ENCODE assay signal across 14 mouse cellular contexts in the genomic region with DNA sequence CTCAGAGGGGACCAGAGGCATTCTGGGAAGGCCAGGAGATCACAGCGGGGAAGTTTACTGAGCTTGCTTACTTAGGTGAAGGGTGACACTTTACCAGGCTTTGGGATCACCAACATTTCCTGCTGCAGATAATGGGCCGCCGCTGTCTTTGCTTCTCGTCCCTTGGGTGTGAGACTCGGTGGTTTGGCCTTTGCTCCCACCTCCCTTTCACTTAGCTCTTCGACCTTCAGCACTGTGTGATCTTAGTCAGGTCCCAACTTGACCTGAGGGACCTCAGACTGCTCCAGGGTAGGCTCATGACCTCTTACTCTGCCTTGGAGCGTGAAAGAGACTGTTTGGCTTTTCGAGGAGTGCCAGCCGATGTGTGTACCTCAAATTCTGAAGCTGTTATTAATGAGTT.
"Had no signal": no experiment of that assay in that cellular context is flagged by ENCODE, and none has a peak within 500 bp of the region (broad histone marks: within the 10 kb centered on the region; RNA-seq: fewer than 3 reads in every experiment).

No protein-coding gene starts in this region.

- H3K4me2 ChIP-seq: limb, embryonic 15.5 days; liver, embryonic 12.5 days; lung, embryonic 15.5 days; midbrain, embryonic 11.5 days; midbrain, embryonic 15.5 days had no signal

- H3K27ac ChIP-seq: limb, embryonic 15.5 days; liver, embryonic 12.5 days; lung, embryonic 15.5 days; macrophage; midbrain, embryonic 15.5 days; stomach, postnatal 0 days had no signal

- H3K4me3 ChIP-seq: limb, embryonic 15.5 days; liver, embryonic 12.5 days; lung, embryonic 15.5 days; megakaryocyte, embryonic 14.5 days; midbrain, embryonic 15.5 days had no signal

- H3K9ac ChIP-seq: limb, embryonic 15.5 days; liver, embryonic 12.5 days; lung, embryonic 15.5 days; midbrain, embryonic 15.5 days had no signal

- H3K36me3 ChIP-seq: limb, embryonic 15.5 days; liver, embryonic 12.5 days; lung, embryonic 15.5 days; midbrain, embryonic 15.5 days had no signal

- ATAC-seq: liver, embryonic 12.5 days; midbrain, embryonic 15.5 days had no signal

- DNase-seq: kidney, adult 8-10 months; kidney, postnatal 25 days; layer of hippocampus, postnatal 36 days; lung, postnatal 14 days; right cerebral cortex, adult 18-20 months; right cerebral cortex, postnatal 25 days had no signal

- H3K9me3 ChIP-seq: limb, embryonic 15.5 days; liver, embryonic 12.5 days; lung, embryonic 15.5 days; megakaryocyte, embryonic 14.5 days; midbrain, embryonic 15.5 days had no signal
